Mouse (Mus musculus) embryonic fibroblast, embryonic 13.5 days (primary cell): ENCODE results near the gene Arid4b.

Source experiments
- CTCF ChIP-seq: IDR thresholded peaks from 2 replicates; pipeline ENCODE4 v1.5.1; 2011; ENCODE audit warnings: mild to moderate bottlenecking, control low read depth, low read length, moderate library complexity, borderline replicate concordance; ENCODE audit not compliant: insufficient read depth
- POLR2A ChIP-seq: IDR thresholded peaks from 2 replicates; pipeline ENCODE4 v1.6.1; 2011; ENCODE audit warnings: low read depth, mild to moderate bottlenecking, control low read depth, low read length, moderate library complexity

DNA sequence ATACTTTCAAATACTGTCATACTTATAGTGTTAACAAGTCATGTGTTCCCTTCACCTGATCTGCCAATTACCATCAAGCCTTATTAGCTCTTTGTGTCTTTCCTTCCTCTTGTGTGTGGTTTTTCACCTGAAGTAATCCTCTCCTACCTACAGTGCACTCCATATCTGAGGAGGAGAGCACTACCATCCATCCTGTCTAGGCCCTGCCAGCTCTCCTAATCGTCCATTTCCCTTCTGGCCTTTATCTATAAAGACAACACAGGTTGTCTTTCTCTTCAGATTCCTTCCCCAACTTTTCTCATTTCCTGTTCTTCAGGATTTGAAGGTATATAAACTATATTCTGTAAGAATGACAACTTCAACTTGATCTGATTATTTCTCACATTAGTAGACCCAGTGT is 48.1 kb downstream of the Arid4b start:
- TF ChIP-seq POLR2A: no peak
- TF ChIP-seq CTCF: no peak
